Mouse (Mus musculus): ENCODE results near the gene Gm13941. TPM values are rescaled to one million over a fixed set of nuclear protein-coding genes. Genes with fewer than 3 reads are reported as not detected.

The Gm13941 gene
- not detected in 2 replicates for polyA plus RNA-seq (2012; rRNA removed)

GRCm38 (mm10) chr2:111105882-111106281 lies at the start of gene Gm13941:
Gene Gm13941, minus strand, starts transcription at chr2:111105982.

GRCm38 (mm10) chr2:111152836-111153235 lies 47.1 kb upstream of the Gm13941 start, which contains the start of gene Gm15130:
Gene Gm15130, minus strand, starts transcription at chr2:111152936.

Other genes with a start within 250 kb of the Gm13941 start
- gene Ano3, start 155.1 kb downstream of the Gm13941 start, polyA plus RNA-seq (2012; rRNA removed): not detected in 2 replicates
- not detected in 2 replicates for gene Gm15130, start 47.0 kb upstream of the Gm13941 start, polyA plus RNA-seq (2012; rRNA removed)
- gene 4930430A15Rik, start 123.6 kb upstream of the Gm13941 start, polyA plus RNA-seq (2012; rRNA removed): not detected in 2 replicates
- gene Olfr1275, start 129.3 kb upstream of the Gm13941 start, polyA plus RNA-seq (2012; rRNA removed): not detected in 2 replicates
- not detected in 2 replicates for gene Olfr1276, start 148.5 kb upstream of the Gm13941 start, polyA plus RNA-seq (2012; rRNA removed)
- gene Olfr1277, start 168.1 kb upstream of the Gm13941 start, polyA plus RNA-seq (2012; rRNA removed): not detected in 2 replicates
- gene Olfr1278, start 184.2 kb upstream of the Gm13941 start, polyA plus RNA-seq (2012; rRNA removed): not detected in 2 replicates
- not detected in 2 replicates for gene Olfr1279, start 194.7 kb upstream of the Gm13941 start, polyA plus RNA-seq (2012; rRNA removed)
- gene Olfr1280, start 208.0 kb upstream of the Gm13941 start, polyA plus RNA-seq (2012; rRNA removed): not detected in 2 replicates
- gene Olfr1281, start 220.5 kb upstream of the Gm13941 start, polyA plus RNA-seq (2012; rRNA removed): not detected in 2 replicates
- gene Olfr1282, start 230.1 kb upstream of the Gm13941 start, polyA plus RNA-seq (2012; rRNA removed): not detected in 2 replicates